Mouse (Mus musculus) layer of hippocampus, adult 18-20 months (tissue): ENCODE results near the gene Olfr1233. TPM values are rescaled to one million over a fixed set of nuclear protein-coding genes. Genes with fewer than 3 reads are reported as not detected.

ENCODE experiments used
- DNase-seq, 2 experiments: peaks; one replicate each; pipeline ENCODE4 v3.0.0; 2022; ENCODE audit warnings: low spot score in 2 of 2
- long read RNA-seq: library from polyadenylated mRNA; stranded (forward); transcript quantifications from one replicate; pipeline ENCODE4 v2.0.0, GENCODE M21; 2021
- total RNA-seq, 2 experiments: library from RNA; stranded (reverse); gene quantifications; 2 replicates each; pipeline ENCODE4 v1.2.3; 2021

Gene Olfr1233
- not detected for total RNA-seq
- long read RNA-seq, result 0 reads

DNA sequence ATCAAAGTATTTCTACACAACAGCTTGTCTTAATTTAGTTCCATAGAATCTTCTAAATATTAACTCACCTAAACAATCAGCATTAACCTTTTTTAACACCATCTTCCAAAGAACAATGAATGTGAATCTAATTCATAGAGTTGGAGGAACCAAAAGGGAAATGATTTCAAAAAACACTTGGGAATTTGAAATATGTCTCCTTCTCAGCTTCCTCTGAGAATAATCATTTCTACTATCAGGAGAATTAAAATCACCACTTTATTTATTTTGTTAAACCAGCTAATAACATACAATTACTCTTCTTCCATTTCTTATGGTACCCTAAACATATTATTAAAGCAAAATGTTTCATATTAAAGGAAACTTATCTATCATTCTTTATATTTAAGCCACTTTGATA lies at the start of gene Olfr1233:
Gene Olfr1233, minus strand, starts transcription at position 101 of the 400 bp plus-strand sequence.
- DNase-seq, result no peak

DNA sequence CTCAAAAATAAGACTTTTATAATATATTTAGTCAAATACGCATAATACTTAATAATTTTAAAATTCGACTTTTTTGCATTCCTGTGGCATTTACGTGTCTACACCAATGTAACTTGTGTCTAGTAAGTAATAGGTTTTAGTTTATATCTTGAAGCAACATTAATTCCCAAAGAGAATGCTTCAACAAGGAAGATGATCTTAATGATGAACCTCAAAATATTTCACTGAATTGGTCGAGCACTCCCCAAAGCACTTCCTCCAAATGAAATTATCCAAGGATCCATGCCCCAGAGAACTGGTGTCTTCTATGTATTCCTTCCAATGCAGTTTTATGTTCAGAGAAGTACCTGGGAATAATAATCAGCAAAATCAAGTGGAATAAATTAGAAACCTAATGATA lies 22.6 kb upstream of the Olfr1233 start, which contains the start of gene Olfr1234:
Gene Olfr1234, minus strand, starts transcription at position 101 of the 400 bp plus-strand sequence.
- no peak for DNase-seq

DNA sequence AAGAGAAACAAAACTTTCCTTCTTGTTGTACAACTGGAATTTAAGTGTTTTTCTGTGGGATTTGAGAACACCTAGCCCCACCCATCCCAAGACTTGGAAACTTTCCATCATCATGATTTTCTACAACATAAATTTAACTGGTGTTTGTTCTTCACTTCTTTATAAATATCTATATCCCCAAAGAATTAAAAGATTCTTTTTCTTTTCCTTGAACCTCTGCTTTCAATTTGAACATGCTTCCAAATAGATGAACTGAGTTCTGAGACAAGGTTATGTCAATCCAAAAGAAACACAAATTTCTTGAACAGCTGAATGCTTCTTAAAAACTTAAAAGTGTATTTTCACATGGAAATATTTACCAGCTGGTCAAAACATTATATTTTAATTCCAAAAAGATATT lies 12.6 kb downstream of the Olfr1233 start, which contains the start of gene Olfr1232:
Gene Olfr1232, minus strand, starts transcription at position 101 of the 400 bp plus-strand sequence.
- no peak for DNase-seq

DNA sequence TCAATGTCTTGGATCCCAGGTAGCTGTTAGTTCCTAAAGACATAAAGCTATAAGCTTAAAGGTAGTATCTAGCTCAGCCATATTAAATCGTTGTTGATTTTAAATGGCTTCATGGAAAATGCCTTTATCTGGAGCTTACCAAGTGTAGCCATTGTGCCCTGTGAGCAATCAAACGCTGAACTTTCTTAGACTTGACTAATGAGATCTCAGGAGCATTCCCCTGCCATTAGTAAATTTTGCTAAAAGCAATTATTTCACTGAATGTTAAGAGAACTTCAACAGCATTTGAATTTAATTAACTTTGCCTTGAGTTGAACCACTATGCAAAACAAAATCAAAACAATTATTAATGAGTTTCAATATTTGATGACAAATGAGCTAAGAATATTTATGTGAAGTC lies 35.2 kb downstream of the Olfr1233 start, which contains the start of gene Olfr1231:
Gene Olfr1231, minus strand, starts transcription at position 101 of the 400 bp plus-strand sequence.
- no peak for DNase-seq

DNA sequence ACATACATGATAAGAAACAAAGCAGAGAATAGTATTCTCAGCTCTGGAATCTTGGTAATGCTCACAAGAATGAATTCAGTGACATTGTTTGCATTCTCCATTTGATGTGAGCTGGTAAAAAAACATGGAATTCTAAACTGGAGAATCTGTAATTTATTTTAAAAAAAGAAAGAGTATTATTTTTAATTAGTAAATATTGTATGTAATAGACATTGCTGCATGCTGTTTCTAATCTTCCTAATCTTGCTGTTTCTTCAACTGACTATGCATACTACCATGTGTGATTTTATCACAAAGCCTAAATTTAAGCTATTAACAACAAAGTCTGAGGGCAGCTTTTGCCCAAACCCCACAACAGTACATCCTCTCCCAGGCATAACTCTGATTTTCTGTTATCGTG lies 45.0 kb downstream of the Olfr1233 start, which contains the start of gene Olfr1230:
Gene Olfr1230, minus strand, starts transcription at position 101 of the 400 bp plus-strand sequence.
- no peak for DNase-seq

DNA sequence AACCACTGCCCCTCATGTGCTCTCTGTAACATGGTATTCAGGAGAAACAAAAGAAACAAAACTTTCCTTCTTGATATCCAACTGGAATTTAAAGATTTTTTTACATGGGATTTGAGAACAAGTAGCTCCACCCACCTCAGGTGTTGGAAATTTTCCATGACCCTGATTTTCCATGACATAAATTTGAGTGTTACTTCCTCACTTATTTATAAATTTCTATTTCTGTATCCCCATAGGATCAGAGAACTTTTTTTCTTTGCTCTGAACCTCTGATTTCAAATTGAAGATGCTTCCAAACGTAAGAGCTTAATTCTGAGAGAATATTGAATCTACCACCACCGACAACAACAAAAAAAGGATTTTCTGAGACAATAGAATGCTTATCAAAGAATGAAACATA lies 54.3 kb downstream of the Olfr1233 start, which contains the start of gene Olfr1229:
Gene Olfr1229, minus strand, starts transcription at position 101 of the 400 bp plus-strand sequence.
- no peak for DNase-seq

Other genes starting within 250 kb of the Olfr1233 start
- not detected for gene Olfr1220, start 235.6 kb downstream of the Olfr1233 start, total RNA-seq
- not detected for gene Olfr1221, start 225.1 kb downstream of the Olfr1233 start, total RNA-seq
- gene Olfr1222, start 209.3 kb downstream of the Olfr1233 start, total RNA-seq, result not detected
- not detected for gene Olfr1223, start 190.8 kb downstream of the Olfr1233 start, total RNA-seq
- gene Olfr1224-ps1, start 178.3 kb downstream of the Olfr1233 start, total RNA-seq, result not detected
- gene Olfr1225, start 167.7 kb downstream of the Olfr1233 start, total RNA-seq, result not detected
- not detected for gene Olfr1226, start 142.3 kb downstream of the Olfr1233 start, total RNA-seq
- gene Olfr1228, start 88.3 kb downstream of the Olfr1233 start, total RNA-seq, result not detected
- not detected for gene Olfr1229, start 54.4 kb downstream of the Olfr1233 start, total RNA-seq
- gene Olfr1230, start 45.1 kb downstream of the Olfr1233 start, total RNA-seq, result not detected
- gene Olfr1231, start 35.3 kb downstream of the Olfr1233 start, total RNA-seq, result not detected
- gene Olfr1232, start 12.7 kb downstream of the Olfr1233 start, total RNA-seq, result not detected
- gene Olfr1234, start 22.5 kb upstream of the Olfr1233 start, total RNA-seq, result not detected
- gene Olfr1238, start 67.3 kb upstream of the Olfr1233 start, total RNA-seq, result not detected
- gene Olfr1239, start 78.0 kb upstream of the Olfr1233 start, total RNA-seq, result not detected
- gene Olfr1240, start 100.6 kb upstream of the Olfr1233 start, total RNA-seq, result not detected
- gene Olfr1241, start 144.7 kb upstream of the Olfr1233 start, total RNA-seq, result not detected
- gene Olfr1242, start 155.9 kb upstream of the Olfr1233 start, total RNA-seq, result not detected
- not detected for gene Olfr1243, start 189.1 kb upstream of the Olfr1233 start, total RNA-seq
- gene Olfr1245, start 236.0 kb upstream of the Olfr1233 start, total RNA-seq, result not detected